12 mouse cellular contexts compared by ENCODE assay signal in genomic region chr11:34276363-34277046, GRCm38 (mm10). TPM values are rescaled to one million over a fixed set of nuclear protein-coding genes. Genes with fewer than 3 reads are reported as not detected.
DNase-seq lines count a peak whose midpoint lies in the region; ATAC-seq lines count a peak whose summit lies in the region.
"Had no signal": no experiment of that assay in that cellular context is flagged by ENCODE, and none has a peak within 500 bp of the region (broad histone marks: within the 10 kb centered on the region; RNA-seq: fewer than 3 reads in every experiment).

No protein-coding gene starts in this region.

- H3K9ac ChIP-seq in midbrain, embryonic 12.5 days (replicated peaks): no peak overlapping the region
- H3K9ac ChIP-seq: embryonic facial prominence, embryonic 12.5 days had no signal

- DNase-seq in adrenal gland, adult (ENCODE audit: inconsistent age in 2 of 2, low spot score in 1 of 2): peak; percentile 6 to 22
- no peak for DNase-seq in adrenal gland, adult 2 months
- peak; percentile 64 to 70 for DNase-seq in right cerebral cortex, postnatal 10 days (ENCODE audit: low spot score in 2 of 2)
- DNase-seq in right cerebral cortex, postnatal 36 days (ENCODE audit: low spot score in 2 of 2): no peak
- no peak for DNase-seq in heart, adult 11 months
- DNase-seq in urinary bladder, postnatal 25 days (ENCODE audit: low spot score): no peak
- no peak for DNase-seq in urinary bladder, adult 2 months (ENCODE audit: low spot score)
- DNase-seq: spleen, adult 18-20 months had no signal

- no peak overlapping the region for H3K27ac ChIP-seq in midbrain, embryonic 12.5 days (replicated peaks)
- H3K27ac ChIP-seq: embryonic facial prominence, embryonic 12.5 days had no signal

- H3K36me3 ChIP-seq in midbrain, embryonic 12.5 days: no peaks in the 10 kb centered on the region
- H3K36me3 ChIP-seq: embryonic facial prominence, embryonic 12.5 days had no signal

- H3K4me1 ChIP-seq in midbrain, embryonic 12.5 days: peaks cover 14% of the 10 kb centered on the region
- H3K4me1 ChIP-seq: embryonic facial prominence, embryonic 12.5 days had no signal

- H3K9me3 ChIP-seq in midbrain, embryonic 12.5 days: no peaks in the 10 kb centered on the region
- H3K9me3 ChIP-seq: embryonic facial prominence, embryonic 12.5 days had no signal

- ATAC-seq in midbrain, embryonic 12.5 days (ENCODE audit: low FRiP score, low read depth): peak; percentile 68
- ATAC-seq: Patski had no signal

- 35% methylated on average over 14 of the region's 14 CpGs for WGBS in midbrain, embryonic 12.5 days

- H3K27me3 ChIP-seq in midbrain, embryonic 12.5 days: peaks cover 82% of the 10 kb centered on the region
- H3K27me3 ChIP-seq: embryonic facial prominence, embryonic 12.5 days had no signal

- peak overlapping the region; percentile 31 for H3K4me2 ChIP-seq in midbrain, embryonic 12.5 days (replicated peaks)
- H3K4me2 ChIP-seq: embryonic facial prominence, embryonic 12.5 days had no signal

- no peak overlapping the region for H3K4me3 ChIP-seq in midbrain, embryonic 12.5 days
- H3K4me3 ChIP-seq: embryonic facial prominence, embryonic 12.5 days had no signal

RNA-seq across cellular contexts. Expression of gene Fam196b, which starts 38.1 kb away (rescaled TPM):
- under 1 TPM in 1 of 2 experiments, not detected in 1; 0.17 TPM for total RNA-seq in adrenal gland, adult 2 months (2021)
- polyA plus RNA-seq in adrenal gland, adult 2 months (2012; rRNA removed): 0.02 and 0.04 TPM in 2 replicates
- polyA plus RNA-seq in midbrain, embryonic 12.5 days (2016; fragmentation: Nextera tagmentation; extraction: Ambion mirVana): 1.1 and 1.3 TPM in 2 replicates
- 0.59 and 0.63 TPM in 2 replicates for polyA plus RNA-seq in urinary bladder, adult 2 months (2012; rRNA removed)
- total RNA-seq: heart, adult 8-10 months had no signal
- polyA plus RNA-seq: Patski had no signal

Comparison
In these comparisons a context has a peak if more than half of its experiments do, and no peak if none do; other contexts are left out.
1. DNase-seq: peak in adrenal gland, adult (2 of 2) and right cerebral cortex, postnatal 10 days (2 of 2); none in adrenal gland, adult 2 months (single experiment), right cerebral cortex, postnatal 36 days (0 of 2), heart, adult 11 months (single experiment), urinary bladder, postnatal 25 days (single experiment) and urinary bladder, adult 2 months (single experiment).